Mouse (Mus musculus): ENCODE results near the gene Kctd5. TPM values are rescaled to one million over a fixed set of nuclear protein-coding genes. Genes with fewer than 3 reads are reported as not detected.

The Kctd5 gene
- polyA plus RNA-seq, 1 experiment from 2014 or later: 34.3 TPM

DNA sequence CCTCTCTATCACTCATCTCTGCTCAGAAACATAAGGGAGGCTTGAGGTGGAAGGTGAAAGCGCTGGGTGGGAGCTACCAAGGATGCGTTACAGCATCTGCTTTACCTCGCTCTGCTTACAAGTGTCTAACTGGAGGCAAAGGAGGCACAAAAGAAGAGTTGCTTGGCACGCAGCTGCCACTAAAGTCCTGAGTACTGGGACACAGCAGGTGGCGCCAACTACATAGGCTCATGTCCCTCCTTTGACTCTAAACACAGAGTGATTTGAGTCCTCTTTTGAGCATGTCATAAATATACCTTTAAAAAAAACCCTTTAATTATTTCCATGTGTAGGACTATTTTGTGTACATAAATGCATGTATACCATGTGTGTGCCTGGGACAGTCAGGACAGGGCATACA is 63.7 kb downstream of the Kctd5 start:
- 52% methylated on average over 5 of the region's 5 CpGs for WGBS
- Histone ChIP-seq H3K27ac (ENCODE audit: low read length) (no peak overlapping the region), H3K4me2 (replicated peaks; ENCODE audit: low read depth, low read length) (no peak overlapping the region), H3K27me3 (replicated peaks; ENCODE audit: insufficient read depth, low read length) (no peaks in the 10 kb centered on the region), H3K9me3 (ENCODE audit: low read length) (no peaks in the 10 kb centered on the region), H3K4me3 (ENCODE audit: low read depth, low read length) (no peak overlapping the region), H3K4me1 (ENCODE audit: insufficient read depth, low read depth, low read length) (no peaks in the 10 kb centered on the region), H3K9ac (replicated peaks; ENCODE audit: low read depth) (no peak overlapping the region), H3K36me3 (ENCODE audit: insufficient read depth, low read length) (no peaks in the 10 kb centered on the region)
- DNase-seq (ENCODE audit: low spot score): no peak
- no peak for ATAC-seq
- TF ChIP-seq CTCF (IDR thresholded peaks at IDR 0.05): peak; percentile 55
- no peak for TF ChIP-seq EP300 (IDR thresholded peaks at IDR 0.05)

- no peak overlapping the region for H3K9ac ChIP-seq (replicated peaks; ENCODE audit: low read depth)
- H3K27ac ChIP-seq (ENCODE audit: low read length): no peak overlapping the region
- no peak for DNase-seq (ENCODE audit: low spot score)
- 67% methylated on average over 4 of the region's 4 CpGs for WGBS
- H3K27me3 ChIP-seq (replicated peaks; ENCODE audit: insufficient read depth, low read length): no peaks in the 10 kb centered on the region
- H3K4me1 ChIP-seq (ENCODE audit: insufficient read depth, low read depth, low read length): no peaks in the 10 kb centered on the region
- H3K4me3 ChIP-seq (ENCODE audit: low read depth, low read length): no peak overlapping the region
- H3K36me3 ChIP-seq (ENCODE audit: insufficient read depth, low read length): no peaks in the 10 kb centered on the region
- H3K9me3 ChIP-seq (ENCODE audit: low read length): no peaks in the 10 kb centered on the region
- H3K4me2 ChIP-seq (replicated peaks; ENCODE audit: low read depth, low read length): no peak overlapping the region
- TF ChIP-seq CTCF (IDR thresholded peaks at IDR 0.05) (no peak), EP300 (IDR thresholded peaks at IDR 0.05) (no peak)
- ATAC-seq: no peak
Measured at GRCm38 (mm10) chr17:24008105-24008504, 65.2 kb downstream of the Kctd5 start.

- no peaks in the 10 kb centered on the region for H3K27me3 ChIP-seq (replicated peaks; ENCODE audit: insufficient read depth, low read length)
- TF ChIP-seq EP300 (IDR thresholded peaks at IDR 0.05): no peak
- no peak; the same call in 1 of the 2 replicates for TF ChIP-seq CTCF (IDR thresholded peaks at IDR 0.05)
- WGBS: 58% methylated on average over 1 of the region's 1 CpGs
- H3K4me3 ChIP-seq (ENCODE audit: low read depth, low read length): no peak overlapping the region
- ATAC-seq (peak; percentile 69), DNase-seq (ENCODE audit: low spot score) (peak; percentile 52)
- no peak overlapping the region for H3K27ac ChIP-seq (ENCODE audit: low read length)
- H3K4me2 ChIP-seq (replicated peaks; ENCODE audit: low read depth, low read length): no peak overlapping the region
- H3K9me3 ChIP-seq (ENCODE audit: low read length): no peaks in the 10 kb centered on the region
- no peak overlapping the region for H3K9ac ChIP-seq (replicated peaks; ENCODE audit: low read depth)
- H3K4me1 ChIP-seq (ENCODE audit: insufficient read depth, low read depth, low read length): no peaks in the 10 kb centered on the region
- H3K36me3 ChIP-seq (ENCODE audit: insufficient read depth, low read length): no peaks in the 10 kb centered on the region
Measured at GRCm38 (mm10) chr17:24007391-24007790, 65.9 kb downstream of the Kctd5 start.

GRCm38 (mm10) chr17:24006930-24007329 is 66.4 kb downstream of the Kctd5 start:
- no peaks in the 10 kb centered on the region for H3K4me1 ChIP-seq (ENCODE audit: insufficient read depth, low read depth, low read length)
- no peak overlapping the region for H3K4me3 ChIP-seq (ENCODE audit: low read depth, low read length)
- ATAC-seq (no peak), DNase-seq (ENCODE audit: low spot score) (no peak)
- no peaks in the 10 kb centered on the region for H3K36me3 ChIP-seq (ENCODE audit: insufficient read depth, low read length)
- TF ChIP-seq CTCF (IDR thresholded peaks at IDR 0.05): no peak
- no peak for TF ChIP-seq EP300 (IDR thresholded peaks at IDR 0.05)
- H3K27me3 ChIP-seq (replicated peaks; ENCODE audit: insufficient read depth, low read length): no peaks in the 10 kb centered on the region
- H3K9me3 ChIP-seq (ENCODE audit: low read length): no peaks in the 10 kb centered on the region
- H3K27ac ChIP-seq (ENCODE audit: low read length): no peak overlapping the region
- no peak overlapping the region for H3K4me2 ChIP-seq (replicated peaks; ENCODE audit: low read depth, low read length)
- no peak overlapping the region for H3K9ac ChIP-seq (replicated peaks; ENCODE audit: low read depth)
- WGBS: 40% methylated on average over 2 of the region's 2 CpGs

DNA sequence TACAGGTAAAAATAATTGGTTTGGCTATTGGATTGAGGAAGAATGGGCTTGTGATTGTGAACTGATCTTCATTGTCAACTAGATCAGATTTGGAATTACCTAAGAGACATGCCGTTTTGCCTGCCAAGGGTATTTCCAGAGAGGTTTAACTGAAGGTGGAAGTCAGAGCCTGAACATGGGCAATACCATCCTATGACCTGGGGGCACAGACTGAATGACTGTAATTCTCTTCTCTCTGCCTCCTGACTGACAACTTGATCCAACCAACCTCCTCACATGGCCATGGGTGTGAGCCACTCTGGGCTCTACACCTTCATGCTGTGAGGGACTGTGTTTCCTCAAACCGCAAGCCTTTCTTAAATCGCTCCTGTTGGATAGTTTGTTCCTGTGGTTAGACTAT is 68.2 kb downstream of the Kctd5 start:
- no peak overlapping the region for H3K4me3 ChIP-seq (ENCODE audit: low read depth, low read length)
- H3K27me3 ChIP-seq (replicated peaks; ENCODE audit: insufficient read depth, low read length): no peaks in the 10 kb centered on the region
- no peaks in the 10 kb centered on the region for H3K4me1 ChIP-seq (ENCODE audit: insufficient read depth, low read depth, low read length)
- no peak overlapping the region for H3K9ac ChIP-seq (replicated peaks; ENCODE audit: low read depth)
- 95% methylated on average over 3 of the region's 3 CpGs for WGBS
- DNase-seq (ENCODE audit: low spot score): no peak
- no peaks in the 10 kb centered on the region for H3K9me3 ChIP-seq (ENCODE audit: low read length)
- TF ChIP-seq EP300 (IDR thresholded peaks at IDR 0.05): no peak
- no peak for TF ChIP-seq CTCF (IDR thresholded peaks at IDR 0.05)
- no peak overlapping the region for H3K4me2 ChIP-seq (replicated peaks; ENCODE audit: low read depth, low read length)
- no peak for ATAC-seq
- H3K36me3 ChIP-seq (ENCODE audit: insufficient read depth, low read length): no peaks in the 10 kb centered on the region
- no peak overlapping the region for H3K27ac ChIP-seq (ENCODE audit: low read length)

DNA sequence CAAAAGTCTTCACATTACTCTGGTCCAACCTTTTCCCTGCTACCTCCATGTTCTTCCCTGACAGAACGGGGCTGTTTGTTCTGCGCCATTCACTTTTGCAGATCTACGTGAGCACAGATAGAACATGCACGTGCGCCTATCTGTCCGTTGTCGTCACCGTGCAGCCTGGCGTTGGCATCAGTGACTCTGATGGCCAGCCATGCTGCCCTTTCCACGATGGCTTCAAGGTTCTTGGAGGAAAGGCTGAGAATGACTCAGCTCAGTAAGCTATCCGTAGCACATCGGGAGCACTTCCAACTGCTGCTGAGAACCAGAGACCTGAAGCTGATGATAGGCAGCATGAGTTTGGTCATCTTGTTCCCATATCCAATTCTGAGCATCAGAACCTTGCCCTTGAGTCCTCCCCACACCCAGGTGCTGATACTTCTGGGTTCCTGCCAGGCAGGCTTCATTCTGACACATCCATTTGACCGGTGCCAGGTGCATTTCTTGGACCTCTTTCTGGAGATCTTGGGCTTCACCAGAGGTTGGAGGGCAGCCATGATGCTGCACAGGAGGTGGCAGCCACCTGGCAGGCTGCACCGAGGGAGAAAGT is 69.1 kb downstream of the Kctd5 start:
- H3K9ac ChIP-seq (replicated peaks; ENCODE audit: low read depth): no peak overlapping the region
- WGBS: 89% methylated on average over 14 of the region's 14 CpGs
- no peak for TF ChIP-seq EP300 (IDR thresholded peaks at IDR 0.05)
- no peak for TF ChIP-seq CTCF (IDR thresholded peaks at IDR 0.05)
- H3K4me1 ChIP-seq (ENCODE audit: insufficient read depth, low read depth, low read length): no peaks in the 10 kb centered on the region
- H3K36me3 ChIP-seq (ENCODE audit: insufficient read depth, low read length): no peaks in the 10 kb centered on the region
- ATAC-seq (no peak), DNase-seq (ENCODE audit: low spot score) (no peak)
- H3K27me3 ChIP-seq (replicated peaks; ENCODE audit: insufficient read depth, low read length): no peaks in the 10 kb centered on the region
- H3K4me3 ChIP-seq (ENCODE audit: low read depth, low read length): no peak overlapping the region
- no peaks in the 10 kb centered on the region for H3K9me3 ChIP-seq (ENCODE audit: low read length)
- H3K27ac ChIP-seq (ENCODE audit: low read length): no peak overlapping the region
- no peak overlapping the region for H3K4me2 ChIP-seq (replicated peaks; ENCODE audit: low read depth, low read length)

GRCm38 (mm10) chr17:24000404-24000803 is 72.9 kb downstream of the Kctd5 start:
- ATAC-seq (peak; percentile 54), DNase-seq (ENCODE audit: low spot score) (peak; percentile 35)
- Histone ChIP-seq H3K9ac (replicated peaks; ENCODE audit: low read depth) (no peak overlapping the region), H3K36me3 (ENCODE audit: insufficient read depth, low read length) (no peaks in the 10 kb centered on the region), H3K4me2 (replicated peaks; ENCODE audit: low read depth, low read length) (no peak overlapping the region), H3K4me1 (ENCODE audit: insufficient read depth, low read depth, low read length) (no peaks in the 10 kb centered on the region), H3K27me3 (replicated peaks; ENCODE audit: insufficient read depth, low read length) (0 out of 2 replicates have a peak, but pooled peaks cover 1% of the 10 kb centered on the region), H3K27ac (ENCODE audit: low read length) (no peak overlapping the region), H3K9me3 (ENCODE audit: low read length) (no peaks in the 10 kb centered on the region), H3K4me3 (ENCODE audit: low read depth, low read length) (no peak overlapping the region)
- no peak for TF ChIP-seq EP300 (IDR thresholded peaks at IDR 0.05)
- no peak for TF ChIP-seq CTCF (IDR thresholded peaks at IDR 0.05)
- WGBS: 33% methylated on average over 5 of the region's 5 CpGs

Measured in lung, postnatal 0 days (tissue).